Mouse (Mus musculus) heart, adult 2 months (tissue): ENCODE results near the gene Bscl2.

Experiments
- CTCF ChIP-seq: fragments of 200-600 bp; IDR thresholded peaks from 2 replicates; pipeline ENCODE4 v1.8.1; 2022; ENCODE audit warnings: antibody characterized with exemption, mild to moderate bottlenecking, moderate library complexity
- POLR2A ChIP-seq: fragments of 200-500 bp; IDR thresholded peaks from 2 replicates; pipeline ENCODE4 v1.6.1; 2011; ENCODE audit warnings: mild to moderate bottlenecking, low read depth, low read length, control low read depth; ENCODE audit not compliant: insufficient read depth

- no peak for TF ChIP-seq CTCF
- TF ChIP-seq POLR2A: no peak
Measured at GRCm38 (mm10) chr19:8848356-8848755, 11.1 kb downstream of the Bscl2 start.
